Mouse (Mus musculus) heart, postnatal 25 days (tissue): ENCODE results near the gene Manf. TPM values are rescaled to one million over a fixed set of nuclear protein-coding genes. Genes with fewer than 3 reads are reported as not detected.

Experiments
- DNase-seq: peaks from one replicate; pipeline ENCODE4 v3.0.0; 2022; ENCODE audit warnings: low spot score
- intact Hi-C: fragments of 180-260 bp; cut with DNase I; formaldehyde crosslinking; loops from one replicate; pipeline ENCODE4 v1.15.1; 2025
- total RNA-seq, 2 experiments: library from RNA; stranded (reverse); gene quantifications; 2 replicates each; pipeline ENCODE4 v1.2.3; 2021

Gene Manf
- total RNA-seq, 2 experiments from 2014 or later: 169 to 207 TPM

DNA sequence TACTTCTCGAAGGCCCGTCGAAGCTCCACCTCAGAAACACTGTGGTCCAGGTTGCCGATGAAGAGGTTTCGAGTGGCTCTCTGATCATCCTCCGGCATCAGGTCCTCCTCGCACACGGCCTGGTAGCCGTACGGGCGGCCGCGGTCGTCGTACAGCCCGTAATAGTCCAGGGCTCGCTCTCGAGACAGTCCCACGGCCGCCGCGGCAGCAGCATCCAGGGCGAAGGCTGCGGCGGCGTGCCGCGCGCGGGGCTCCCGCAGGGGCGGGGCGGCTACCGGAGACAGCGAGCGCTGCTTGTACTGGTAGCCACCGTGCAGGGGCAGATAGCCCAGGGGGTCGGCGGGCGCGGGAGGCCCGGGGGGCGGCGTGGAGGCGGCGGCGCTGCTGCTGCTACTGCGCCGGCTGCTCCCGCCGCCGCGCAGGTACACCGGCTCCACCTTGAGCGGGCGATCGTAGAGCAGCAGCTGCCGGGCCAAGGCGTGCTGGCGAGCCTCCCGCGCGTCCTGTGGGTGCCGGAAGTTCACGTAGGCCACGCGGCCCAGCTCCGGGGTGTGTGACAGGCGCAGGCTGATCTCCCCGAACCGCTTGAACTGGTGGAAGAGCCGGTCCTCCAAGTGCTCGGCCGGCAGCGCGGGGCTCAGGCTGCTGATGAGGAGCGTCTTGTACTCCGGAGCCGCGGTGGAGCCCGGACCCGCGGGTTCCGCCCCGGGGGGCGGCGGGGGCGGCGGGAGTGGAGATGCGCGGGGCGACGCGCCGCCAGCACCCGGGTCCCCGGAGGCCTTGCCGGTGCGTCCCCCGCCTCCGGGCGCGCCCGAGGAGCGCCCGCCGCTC lies 5.7 kb downstream of the Manf start:
- DNase-seq: no peak
- intact Hi-C loops: loop anchor here (2.0 to 5.0 kb wide), 2 partner anchors 61 to 209 kb away; no protein-coding TSS in a partner anchor

GRCm38 (mm10) chr9:106884996-106885900 lies 6.5 kb downstream of the Manf start:
- intact Hi-C loops: loop anchor here (2.0 to 5.0 kb wide), 2 partner anchors 60 to 208 kb away; no protein-coding TSS in a partner anchor
- DNase-seq: no peak

GRCm38 (mm10) chr9:106884306-106884705 lies 7.5 kb downstream of the Manf start:
- intact Hi-C loops: loop anchor here (2.0 kb wide), 1 partner anchor 60 kb away; no protein-coding TSS in a partner anchor
- no peak for DNase-seq

DNA sequence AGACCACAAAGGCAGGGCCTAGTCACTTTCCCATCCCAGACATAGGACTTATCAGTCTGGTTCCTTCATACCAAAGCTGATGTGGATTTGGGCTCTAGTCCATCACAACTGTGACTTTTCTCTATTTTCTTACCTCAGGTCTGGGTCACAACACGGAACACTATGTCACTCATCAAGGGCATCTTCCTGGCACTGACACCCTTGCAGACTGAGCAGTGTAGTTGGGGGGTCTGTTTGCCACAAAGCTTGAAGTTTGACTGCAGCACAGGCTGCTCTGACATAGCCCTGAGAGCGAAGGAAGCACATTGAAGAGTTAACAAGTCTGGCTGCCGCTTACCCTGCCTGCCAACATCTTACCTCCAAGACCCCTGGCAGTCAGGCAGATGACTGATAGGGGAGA lies 8.7 kb downstream of the Manf start:
- no peak for DNase-seq
- intact Hi-C loops: no loop called here

DNA sequence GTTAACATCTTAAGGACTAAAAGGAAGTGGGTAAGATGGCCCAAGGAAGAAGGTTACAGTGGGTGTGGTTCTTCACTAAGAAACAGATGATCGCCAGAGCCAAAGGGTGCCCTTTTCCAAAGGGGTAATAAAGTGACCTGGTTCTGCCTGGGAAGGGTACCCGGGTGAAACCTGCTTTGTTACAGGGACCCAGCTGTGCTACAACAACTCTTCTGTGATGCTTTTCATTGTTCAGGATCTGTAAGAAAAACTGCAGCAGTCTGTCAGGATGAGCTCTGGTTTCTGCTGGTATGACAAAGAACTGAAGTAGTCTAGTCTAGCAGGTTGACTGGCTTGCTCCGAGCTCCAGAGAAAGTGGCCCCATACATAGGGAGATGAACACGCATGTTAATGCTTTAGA lies 9.6 kb downstream of the Manf start:
- DNase-seq: no peak
- intact Hi-C loops: no loop called here

DNA sequence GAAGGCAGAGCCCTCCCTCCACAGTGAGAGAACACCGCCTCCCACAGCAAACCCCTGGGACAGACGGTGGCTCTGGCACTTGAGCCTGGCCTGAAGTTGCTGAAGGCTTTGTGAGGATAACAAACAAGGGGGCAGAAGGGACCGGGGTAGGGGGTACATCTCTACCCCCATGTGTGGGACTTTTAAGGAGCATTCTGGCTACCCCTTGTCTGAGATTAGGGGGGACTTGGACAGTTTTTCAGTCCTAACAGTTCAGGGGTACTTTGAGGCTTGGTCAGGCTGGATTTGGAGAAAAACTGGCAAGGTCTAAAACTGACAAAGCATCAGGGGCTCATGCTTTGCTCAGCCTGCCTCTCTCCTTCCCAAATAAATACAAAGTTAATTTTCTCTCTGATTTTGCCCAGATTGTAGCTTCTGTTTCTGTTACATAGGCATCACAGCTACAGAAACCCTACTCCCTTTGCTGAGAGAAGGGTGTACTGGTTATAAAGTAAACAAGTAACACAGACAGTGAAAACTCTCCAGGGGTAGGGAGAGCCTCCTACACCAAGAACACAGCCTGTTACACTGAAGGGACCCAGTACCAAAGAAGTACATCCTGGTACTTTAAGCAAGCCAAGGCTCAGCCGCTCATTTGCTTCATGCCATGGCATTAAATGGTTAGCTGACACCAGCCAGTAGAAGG lies 10.6 kb downstream of the Manf start:
- DNase-seq: no peak
- intact Hi-C loops: no loop called here

GRCm38 (mm10) chr9:106879471-106879870 lies 12.3 kb downstream of the Manf start:
- intact Hi-C loops: no loop called here
- DNase-seq: no peak

DNA sequence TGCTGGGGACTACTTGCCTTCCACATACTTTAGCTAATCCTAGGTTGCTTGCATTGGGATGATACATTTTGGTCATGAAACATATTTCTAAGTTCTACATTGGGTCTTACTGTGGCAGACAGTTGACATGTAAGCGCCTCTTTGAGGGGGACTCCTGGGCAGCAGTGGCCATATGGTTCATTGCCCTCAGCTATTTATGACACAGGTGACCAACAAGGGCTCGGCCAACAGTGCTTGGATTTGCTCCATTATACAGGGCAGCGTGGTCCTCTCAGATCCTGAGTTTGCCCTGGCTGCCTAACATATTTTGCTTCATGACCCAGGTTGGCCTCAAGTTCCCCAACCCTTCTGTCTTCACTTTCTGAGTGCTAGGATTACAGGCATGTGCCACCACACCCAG lies 15.1 kb downstream of the Manf start:
- intact Hi-C loops: no loop called here
- DNase-seq: no peak

DNA sequence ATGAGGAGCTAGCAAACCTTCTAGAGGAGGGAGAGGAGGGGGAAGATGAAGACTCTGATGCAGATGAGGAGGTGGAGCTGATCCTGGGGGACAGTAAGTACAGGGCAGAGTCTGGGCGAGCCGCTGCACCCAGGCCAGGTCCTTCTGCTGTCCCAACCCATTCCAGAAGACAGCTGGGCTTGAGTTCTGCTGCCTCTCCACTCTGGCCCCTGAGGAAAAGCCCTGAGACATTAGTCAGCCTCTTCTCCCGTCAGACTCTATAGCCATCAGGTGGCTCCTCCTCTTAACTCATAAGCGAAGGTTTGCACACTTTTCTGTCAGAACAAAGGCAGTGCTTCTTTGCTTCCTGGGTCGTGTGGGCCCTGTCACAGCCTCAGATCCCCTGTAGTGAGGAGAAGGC lies 17.6 kb downstream of the Manf start:
- intact Hi-C loops: no loop called here
- no peak for DNase-seq

- intact Hi-C loops: no loop called here
- no peak for DNase-seq
Observed at GRCm38 (mm10) chr9:106858036-106858435, 33.7 kb downstream of the Manf start.

DNA sequence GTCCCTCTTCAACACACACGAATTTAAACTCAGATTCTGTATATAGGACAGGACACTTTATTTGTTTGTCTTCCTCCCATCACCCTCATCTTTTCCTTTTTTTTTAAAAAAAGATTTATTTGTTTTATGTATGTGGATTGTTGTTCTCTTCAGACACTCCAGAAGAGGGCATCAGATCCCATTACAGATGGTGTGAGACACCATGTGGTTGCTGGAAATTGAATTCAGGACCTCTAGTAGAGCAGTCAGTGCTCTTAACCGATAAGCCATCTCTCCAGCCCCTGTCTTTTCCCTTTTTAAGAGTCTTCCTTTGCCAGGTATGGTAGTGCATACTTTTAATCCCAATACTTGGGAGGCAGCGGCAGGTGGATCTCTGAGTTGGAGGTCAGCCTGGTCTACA lies 35.1 kb downstream of the Manf start:
- no peak for DNase-seq
- intact Hi-C loops: no loop called here

- intact Hi-C loops: no loop called here
Observed at GRCm38 (mm10) chr9:106842800-106843199, 49.0 kb downstream of the Manf start.

DNA sequence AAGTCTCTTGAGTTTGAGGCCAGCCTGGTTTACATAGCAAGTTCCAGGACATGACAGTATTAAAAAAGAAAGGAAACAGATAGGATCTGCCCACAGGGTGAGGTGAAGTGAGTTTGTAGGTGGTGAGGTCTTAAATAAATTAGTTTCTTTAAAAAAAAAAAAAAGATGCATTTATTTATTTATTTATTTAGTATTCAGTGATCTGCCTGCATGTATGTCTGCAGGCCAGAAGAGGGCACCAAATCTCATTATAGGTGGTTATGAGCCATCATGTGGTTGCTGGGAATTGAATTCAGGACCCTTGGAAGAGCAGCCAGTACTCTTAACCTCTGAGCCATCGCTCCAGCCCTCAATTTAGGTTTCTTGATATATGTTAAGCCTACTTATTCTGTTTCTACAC lies 51.2 kb downstream of the Manf start:
- intact Hi-C loops: no loop called here
- no peak for DNase-seq

More at GRCm38 (mm10) chr9:106842800-106843199, 49.0 kb downstream of the Manf start:
- DNase-seq: no peak

- DNase-seq: peak; percentile 76
- intact Hi-C loops: no loop called here
Observed at GRCm38 (mm10) chr9:106822381-106823104, 69.2 kb downstream of the Manf start.

- DNase-seq: peak; percentile 85
- intact Hi-C loops: loop anchor here (2.0 kb wide), 1 partner anchor 33 kb away; the partner anchor contains the start of gene Rad54l2
Observed at GRCm38 (mm10) chr9:106821618-106822380, 70.0 kb downstream of the Manf start, which contains the start of gene Dcaf1. Gene Dcaf1 (plus strand): TSS chr9:106821874.

GRCm38 (mm10) chr9:106821050-106821617 lies 70.6 kb downstream of the Manf start:
- intact Hi-C loops: loop anchor here (2.0 kb wide), 1 partner anchor 32 kb away; the partner anchor contains the start of gene Rad54l2
- no peak for DNase-seq

- intact Hi-C loops: loop anchor here (1.0 kb wide), 1 partner anchor 132 kb away; no protein-coding TSS in a partner anchor
- no peak for DNase-seq
Observed at GRCm38 (mm10) chr9:106819201-106819600, 72.6 kb downstream of the Manf start.

GRCm38 (mm10) chr9:106818191-106818590 lies 73.6 kb downstream of the Manf start:
- intact Hi-C loops: no loop called here
- no peak for DNase-seq
